Mouse (Mus musculus) liver, postnatal 0 days (tissue): ENCODE results near the gene Gm28048.

Experiments
- CTCF ChIP-seq: sonication (generic); IDR thresholded peaks from 2 replicates; pipeline ENCODE4 v1.5.1; 2016; ENCODE audit warnings: antibody characterized with exemption, low read depth
- EP300 ChIP-seq: IDR thresholded peaks from 2 replicates; pipeline ENCODE4 v1.6.1; 2016; ENCODE audit warnings: antibody characterized with exemption, low read depth, mild to moderate bottlenecking

- TF ChIP-seq CTCF = no peak
- no peak for TF ChIP-seq EP300
These were observed 92.7 kb downstream of the Gm28048 start for GRCm38 (mm10) chr11:22889224-22889623.
